Mouse (Mus musculus) embryonic facial prominence, embryonic 13.5 days (tissue): Measurements from ENCODE around the gene Olfr963. TPM values are rescaled to one million over a fixed set of nuclear protein-coding genes. Genes with fewer than 3 reads are reported as not detected.

ENCODE experiments used
- ATAC-seq: fragments of 200-750 bp; cut with Nextera tagmentation; 2 replicates; pipeline ENCODE4 v1.8.0; 2017; ENCODE audit warnings: low read depth; ENCODE audit not compliant: insufficient number of reproducible peaks, insufficient read depth, low FRiP score, low TSS enrichment
- H3K27ac ChIP-seq: fragments of 300-500 bp; sonication (generic); 2 replicates; pipeline ENCODE4 v1.5.1; 2015; ENCODE audit warnings: moderate library complexity, mild to moderate bottlenecking, inconsistent platforms
- H3K27me3 ChIP-seq: fragments of 300-500 bp; sonication (generic); 2 replicates; pipeline ENCODE4 v1.6.1; 2015; ENCODE audit warnings: mild to moderate bottlenecking, inconsistent platforms
- H3K36me3 ChIP-seq: fragments of 300-500 bp; sonication (generic); 2 replicates; pipeline ENCODE4 v1.6.1; 2015; ENCODE audit warnings: mild to moderate bottlenecking, inconsistent platforms
- H3K4me1 ChIP-seq: fragments of 300-500 bp; sonication (generic); 2 replicates; pipeline ENCODE4 v1.6.1; 2015; ENCODE audit warnings: inconsistent platforms
- H3K4me2 ChIP-seq: fragments of 300-500 bp; sonication (generic); 2 replicates; pipeline ENCODE4 v1.6.1; 2015; ENCODE audit warnings: moderate library complexity, mild to moderate bottlenecking, inconsistent platforms
- H3K4me3 ChIP-seq: fragments of 300-500 bp; sonication (generic); 2 replicates; pipeline ENCODE4 v1.5.1; 2015; ENCODE audit warnings: mild to moderate bottlenecking, inconsistent platforms
- H3K9ac ChIP-seq: fragments of 300-500 bp; sonication (generic); 2 replicates; pipeline ENCODE4 v1.6.1; 2015; ENCODE audit warnings: mild to moderate bottlenecking, inconsistent platforms
- H3K9me3 ChIP-seq: fragments of 300-500 bp; sonication (generic); 2 replicates; pipeline ENCODE4 v1.6.1; 2016; ENCODE audit warnings: inconsistent platforms
- WGBS: fragments of 180-500 bp; shearing (Covaris S2); methylation state at CpG from one replicate; pipeline ENCODE4 v1.1.7; 2015; ENCODE audit warnings: mixed read lengths; 5-methylcytosine and 5-hydroxymethylcytosine counted together
- polyA plus RNA-seq: library from polyadenylated mRNA; unstranded; fragments of >200 nt; fragmentation: Nextera tagmentation; extraction: Ambion mirVana; gene quantifications from 2 replicates; pipeline ENCODE4 v1.2.1, GENCODE M21; 2015

Gene Olfr963
- polyA plus RNA-seq, result not detected in 2 replicates

- H3K36me3 ChIP-seq, result no peaks in the 10 kb centered on the region
- H3K4me3 ChIP-seq, result no peak within 1 kb of the TSS
- 87% methylated on average over 1 of the region's 1 CpGs for WGBS
- H3K4me2 ChIP-seq, result no peak within 1 kb of the TSS
- H3K4me1 ChIP-seq, result no peaks in the 10 kb centered on the region
- no peaks in the 10 kb centered on the region for H3K9me3 ChIP-seq
- no peaks in the 10 kb centered on the region for H3K27me3 ChIP-seq
- no peak within 1 kb of the TSS for H3K9ac ChIP-seq
- H3K27ac ChIP-seq, result no peak within 1 kb of the TSS
- no peak for ATAC-seq
Observed at GRCm38 (mm10) chr9:39666905-39667304, at the start of gene Olfr963. TSS of gene Olfr963 (plus strand) at chr9:39667205.

DNA sequence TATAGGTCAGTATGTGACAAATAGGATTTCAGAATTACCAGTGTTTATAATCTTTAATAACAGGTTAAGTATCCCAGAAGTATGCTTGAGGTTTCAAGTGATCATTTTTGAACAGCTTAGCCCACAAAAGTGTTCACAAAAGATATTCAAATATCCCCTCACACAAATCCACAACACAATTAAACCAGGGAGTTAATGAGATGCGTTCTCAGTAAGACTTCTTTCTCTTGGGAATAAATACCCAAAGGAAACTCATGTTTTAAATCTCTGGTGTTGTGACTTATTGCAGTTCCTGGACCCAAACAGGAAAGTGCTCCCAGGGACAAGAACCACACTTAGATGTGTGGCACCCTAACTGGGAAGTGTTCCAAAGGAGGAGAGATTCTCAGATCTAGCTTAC, 45.9 kb upstream of the Olfr963 start, which contains the start of gene Olfr960:
TSS of gene Olfr960 (plus strand) at position 301 of the 400 bp plus-strand sequence.
- no peak for ATAC-seq
- Histone ChIP-seq H3K27me3 (no peaks in the 10 kb centered on the region), H3K9ac (no peak within 1 kb of the TSS), H3K4me1 (no peaks in the 10 kb centered on the region), H3K4me3 (no peak within 1 kb of the TSS), H3K36me3 (no peaks in the 10 kb centered on the region), H3K9me3 (no peaks in the 10 kb centered on the region), H3K27ac (no peak within 1 kb of the TSS), H3K4me2 (no peak within 1 kb of the TSS)
- 66% methylated on average over 1 of the region's 1 CpGs for WGBS

DNA sequence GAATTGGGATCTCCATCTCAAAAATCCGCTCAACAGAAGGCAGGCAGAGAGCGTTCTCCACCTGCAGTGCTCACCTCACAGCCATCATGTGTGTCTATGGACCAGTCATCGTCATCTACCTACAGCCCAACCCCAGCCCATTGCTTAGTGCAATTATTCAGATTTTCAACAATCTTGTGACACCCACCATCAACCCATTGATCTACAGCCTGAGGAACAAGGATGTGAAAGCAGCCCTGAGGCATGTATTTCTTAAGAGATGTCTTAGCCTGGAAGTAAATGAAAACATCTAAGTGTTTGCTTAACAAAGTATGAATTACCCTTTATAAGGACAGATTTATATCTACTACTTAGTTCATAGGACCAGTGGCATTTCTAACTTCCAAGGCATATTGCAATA, 43.2 kb upstream of the Olfr963 start:
- Histone ChIP-seq H3K27ac (no peak overlapping the region), H3K27me3 (no peaks in the 10 kb centered on the region), H3K4me2 (no peak overlapping the region), H3K4me1 (no peaks in the 10 kb centered on the region), H3K4me3 (no peak overlapping the region), H3K9me3 (no peaks in the 10 kb centered on the region), H3K9ac (no peak overlapping the region), H3K36me3 (no peaks in the 10 kb centered on the region)
- 85% methylated on average over 3 of the region's 3 CpGs for WGBS
- ATAC-seq, result no peak

GRCm38 (mm10) chr9:39624711-39625110, 42.3 kb upstream of the Olfr963 start:
- Histone ChIP-seq H3K9me3 (no peaks in the 10 kb centered on the region), H3K4me3 (no peak overlapping the region), H3K4me1 (no peaks in the 10 kb centered on the region), H3K27me3 (no peaks in the 10 kb centered on the region), H3K36me3 (no peaks in the 10 kb centered on the region), H3K27ac (no peak overlapping the region), H3K4me2 (no peak overlapping the region), H3K9ac (no peak overlapping the region)
- ATAC-seq, result no peak
- 79% methylated on average over 2 of the region's 2 CpGs for WGBS

GRCm38 (mm10) chr9:39629069-39629468, 37.9 kb upstream of the Olfr963 start:
- WGBS, result 82% methylated on average over 2 of the region's 2 CpGs
- no peaks in the 10 kb centered on the region for H3K27me3 ChIP-seq

GRCm38 (mm10) chr9:39633913-39634594, 33.0 kb upstream of the Olfr963 start:
- Histone ChIP-seq H3K27ac (no peak overlapping the region), H3K4me3 (no peak overlapping the region), H3K27me3 (no peaks in the 10 kb centered on the region), H3K4me2 (no peak overlapping the region), H3K9ac (no peak overlapping the region), H3K4me1 (no peaks in the 10 kb centered on the region), H3K36me3 (no peaks in the 10 kb centered on the region), H3K9me3 (no peaks in the 10 kb centered on the region)
- 29% methylated on average over 4 of the region's 4 CpGs for WGBS
- ATAC-seq, result no peak

More at GRCm38 (mm10) chr9:39629069-39629468, 37.9 kb upstream of the Olfr963 start:
- Histone ChIP-seq H3K9me3 (no peaks in the 10 kb centered on the region), H3K4me2 (no peak overlapping the region), H3K27ac (no peak overlapping the region), H3K4me1 (no peaks in the 10 kb centered on the region), H3K36me3 (no peaks in the 10 kb centered on the region), H3K4me3 (no peak overlapping the region), H3K9ac (no peak overlapping the region)
- no peak for ATAC-seq

DNA sequence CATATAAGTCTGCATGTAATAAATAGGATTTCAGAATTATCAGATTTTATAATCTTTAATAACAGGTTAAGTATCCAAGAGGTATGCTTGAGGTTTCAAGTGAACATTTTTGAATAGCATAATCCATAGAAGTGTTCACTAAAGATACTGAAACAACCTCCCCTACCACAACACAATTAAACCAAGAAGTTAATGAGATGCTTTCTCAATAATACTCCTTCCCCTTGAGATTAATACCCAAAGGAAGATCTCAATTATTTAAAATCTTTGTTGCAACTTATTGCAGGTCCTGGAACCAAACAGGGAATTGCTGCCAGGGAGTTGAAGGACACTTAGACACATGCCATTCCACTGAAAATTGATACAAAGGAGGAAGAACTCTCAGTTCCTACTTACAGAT, 22.2 kb upstream of the Olfr963 start, which contains the start of gene Olfr961:
TSS of gene Olfr961 (plus strand) at position 301 of the 400 bp plus-strand sequence.
- Histone ChIP-seq H3K9ac (no peak within 1 kb of the TSS), H3K4me1 (no peaks in the 10 kb centered on the region), H3K36me3 (no peaks in the 10 kb centered on the region), H3K27ac (no peak within 1 kb of the TSS), H3K9me3 (no peaks in the 10 kb centered on the region), H3K27me3 (no peaks in the 10 kb centered on the region), H3K4me3 (no peak within 1 kb of the TSS), H3K4me2 (no peak within 1 kb of the TSS)
- ATAC-seq, result no peak

GRCm38 (mm10) chr9:39647382-39647781, 19.6 kb upstream of the Olfr963 start:
- Histone ChIP-seq H3K4me2 (no peak overlapping the region), H3K4me3 (no peak overlapping the region), H3K9ac (no peak overlapping the region), H3K36me3 (no peaks in the 10 kb centered on the region), H3K4me1 (no peaks in the 10 kb centered on the region), H3K27me3 (no peaks in the 10 kb centered on the region), H3K9me3 (no peaks in the 10 kb centered on the region), H3K27ac (no peak overlapping the region)
- 90% methylated on average over 4 of the region's 4 CpGs for WGBS
- no peak for ATAC-seq

GRCm38 (mm10) chr9:39654756-39655396, 12.1 kb upstream of the Olfr963 start:
- Histone ChIP-seq H3K36me3 (no peaks in the 10 kb centered on the region), H3K4me2 (no peak overlapping the region), H3K4me3 (no peak overlapping the region), H3K9me3 (no peaks in the 10 kb centered on the region), H3K9ac (no peak overlapping the region), H3K27me3 (no peaks in the 10 kb centered on the region), H3K27ac (no peak overlapping the region), H3K4me1 (no peaks in the 10 kb centered on the region)
- no peak for ATAC-seq
- 67% methylated on average over 6 of the region's 6 CpGs for WGBS

GRCm38 (mm10) chr9:39669723-39670122, 2.7 kb downstream of the Olfr963 start:
- Histone ChIP-seq H3K27me3 (no peaks in the 10 kb centered on the region), H3K4me1 (no peaks in the 10 kb centered on the region), H3K36me3 (no peaks in the 10 kb centered on the region), H3K4me2 (no peak overlapping the region), H3K9ac (no peak overlapping the region), H3K27ac (no peak overlapping the region), H3K4me3 (no peak overlapping the region), H3K9me3 (no peaks in the 10 kb centered on the region)
- 80% methylated on average over 2 of the region's 2 CpGs for WGBS
- ATAC-seq, result no peak

DNA sequence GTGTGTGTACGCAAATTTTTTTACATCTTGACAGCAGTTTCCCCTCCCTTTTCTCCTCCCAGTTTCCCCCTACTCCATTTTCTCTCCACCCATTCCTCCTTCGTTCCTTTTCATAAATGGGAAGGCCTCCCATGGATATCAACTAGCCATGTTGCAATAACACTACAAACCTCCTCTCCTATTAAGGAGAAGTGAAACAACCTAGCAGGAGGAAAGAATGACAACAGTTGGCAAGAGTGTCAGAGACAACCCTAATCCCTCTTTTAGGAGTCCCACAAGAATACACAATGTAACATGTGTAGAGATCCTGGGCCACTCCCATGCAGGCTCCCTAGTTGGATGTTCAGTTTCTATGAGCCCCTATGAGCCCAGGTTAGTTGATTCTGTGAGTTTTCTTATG, 7.8 kb downstream of the Olfr963 start:
- 78% methylated on average over 2 of the region's 2 CpGs for WGBS
- H3K9ac ChIP-seq, result no peak overlapping the region
- H3K36me3 ChIP-seq, result no peaks in the 10 kb centered on the region
- H3K4me1 ChIP-seq, result no peaks in the 10 kb centered on the region
- H3K27ac ChIP-seq, result no peak overlapping the region
- H3K27me3 ChIP-seq, result no peaks in the 10 kb centered on the region
- ATAC-seq, result no peak
- no peaks in the 10 kb centered on the region for H3K9me3 ChIP-seq
- H3K4me2 ChIP-seq, result no peak overlapping the region
- H3K4me3 ChIP-seq, result no peak overlapping the region

- WGBS, result 96% methylated on average over 2 of the region's 2 CpGs
- no peak overlapping the region for H3K4me3 ChIP-seq
- no peak overlapping the region for H3K27ac ChIP-seq
- H3K36me3 ChIP-seq, result no peaks in the 10 kb centered on the region
- no peak overlapping the region for H3K4me2 ChIP-seq
- no peaks in the 10 kb centered on the region for H3K27me3 ChIP-seq
- H3K9ac ChIP-seq, result no peak overlapping the region
- no peak for ATAC-seq
- no peaks in the 10 kb centered on the region for H3K9me3 ChIP-seq
- no peaks in the 10 kb centered on the region for H3K4me1 ChIP-seq
Observed at GRCm38 (mm10) chr9:39678557-39678956, 11.6 kb downstream of the Olfr963 start.
